Mouse (Mus musculus) MEL (cell line): ENCODE results near the gene Zfyve9. TPM values are rescaled to one million over a fixed set of nuclear protein-coding genes. Genes with fewer than 3 reads are reported as not detected.

Experiments used
- DNase-seq: peaks from one replicate; pipeline ENCODE4 v3.0.0; 2011; ENCODE audit warnings: low read depth, low spot score
- H3K27ac ChIP-seq: 2 replicates; pipeline ENCODE4 v1.5.1; 2012; ENCODE audit warnings: low read depth, mild to moderate bottlenecking, control low read depth, low read length, moderate library complexity; ENCODE audit not compliant: control insufficient read depth
- H3K27me3 ChIP-seq, 2 experiments: fragments of 150-350 bp in 1 of 2; sonication (generic) in 1 of 2; 2 replicates each; pipeline ENCODE4 v1.6.1; 2012; ENCODE audit warnings: low read length in 2 of 2, mild to moderate bottlenecking in 2 of 2, improper control_type of control experiment in 1 of 2, moderate library complexity in 1 of 2; ENCODE audit not compliant: insufficient read depth in 2 of 2, control insufficient read depth in 1 of 2
- H3K36me3 ChIP-seq, 2 experiments: 2 replicates each; pipeline ENCODE4 v1.6.1; 2012 to 2014; ENCODE audit warnings: low read length in 2 of 2, improper control_type of control experiment in 1 of 2, inconsistent platforms in 1 of 2, mild to moderate bottlenecking in 1 of 2; ENCODE audit not compliant: insufficient read depth in 2 of 2, control insufficient read depth in 1 of 2
- H3K4me1 ChIP-seq, 2 experiments: fragments of 150-350 bp in 1 of 2; sonication (generic) in 1 of 2; 2 replicates each; pipeline ENCODE4 v1.6.1; 2012; ENCODE audit warnings: low read length in 2 of 2, improper control_type of control experiment in 1 of 2, mild to moderate bottlenecking in 1 of 2; ENCODE audit not compliant: insufficient read depth in 2 of 2, control insufficient read depth in 1 of 2
- H3K4me3 ChIP-seq, 2 experiments: fragments of 150-350 bp in 1 of 2; sonication (generic) in 1 of 2; 2 replicates each; pipeline ENCODE4 v1.5.1; 2012; ENCODE audit warnings: low read depth in 2 of 2, low read length in 2 of 2, mild to moderate bottlenecking in 2 of 2, moderate library complexity in 2 of 2, control low read depth in 1 of 2, improper control_type of control experiment in 1 of 2; ENCODE audit not compliant: control insufficient read depth in 1 of 2, insufficient read depth in 1 of 2
- H3K79me2 ChIP-seq: 2 replicates; pipeline ENCODE4 v1.6.1; 2012; ENCODE audit warnings: mild to moderate bottlenecking, low read length, moderate library complexity; ENCODE audit not compliant: control insufficient read depth, poor library complexity, insufficient read depth
- H3K9ac ChIP-seq: 2 replicates; pipeline ENCODE4 v1.6.1; 2012; ENCODE audit warnings: low read depth, mild to moderate bottlenecking, control low read depth, low read length, moderate library complexity; ENCODE audit not compliant: control insufficient read depth, poor library complexity, severe bottlenecking
- H3K9me3 ChIP-seq: fragments of 150-350 bp; sonication (generic); replicated peaks from 2 replicates; pipeline ENCODE4 v1.6.1; 2012; ENCODE audit warnings: mild to moderate bottlenecking, low read length, improper control_type of control experiment, moderate library complexity; ENCODE audit not compliant: insufficient read depth
- BHLHE40 ChIP-seq: IDR thresholded peaks from 2 replicates; pipeline ENCODE4 v1.6.1; 2012; ENCODE audit warnings: low read depth, mild to moderate bottlenecking, inconsistent platforms, low read length, improper control_type of control experiment, borderline replicate concordance
- CHD1 ChIP-seq: IDR thresholded peaks from 2 replicates; pipeline ENCODE4 v1.6.1; 2012; ENCODE audit warnings: low read depth, mild to moderate bottlenecking, inconsistent platforms, low read length, improper control_type of control experiment
- CTCF ChIP-seq, 3 experiments: IDR thresholded peaks in 2 of 3; conservative IDR thresholded peaks in 1 of 3; 2 replicates each; pipeline ENCODE4 v1.5.1; 2011 to 2012; ENCODE audit warnings: low read length in 3 of 3, low read depth in 2 of 3, mild to moderate bottlenecking in 2 of 3, improper control_type of control experiment in 1 of 3, inconsistent platforms in 1 of 3, mixed read lengths in 1 of 3, moderate library complexity in 1 of 3; ENCODE audit not compliant: control insufficient read depth in 1 of 3, insufficient read depth in 1 of 3, poor library complexity in 1 of 3, severe bottlenecking in 1 of 3
- JUND ChIP-seq: IDR thresholded peaks from 2 replicates; pipeline ENCODE4 v1.6.1; 2011; ENCODE audit warnings: low read depth, mild to moderate bottlenecking, improper control_type of control experiment, low read length
- MAX ChIP-seq: IDR thresholded peaks from 2 replicates; pipeline ENCODE4 v1.6.1; 2011; ENCODE audit warnings: low read length, improper control_type of control experiment
- MEF2A ChIP-seq: IDR thresholded peaks from 2 replicates; pipeline ENCODE4 v1.6.1; 2014; ENCODE audit warnings: low read depth, mild to moderate bottlenecking, inconsistent platforms, low read length, improper control_type of control experiment; ENCODE audit not compliant: poor library complexity, insufficient replicate concordance, severe bottlenecking; ENCODE audit errors: extremely low read depth
- MYC ChIP-seq: IDR thresholded peaks from 2 replicates; pipeline ENCODE4 v1.6.1; 2011; ENCODE audit warnings: low read depth, mild to moderate bottlenecking, low read length, improper control_type of control experiment, moderate library complexity
- SMC3 ChIP-seq: IDR thresholded peaks from 2 replicates; pipeline ENCODE4 v1.6.1; 2011; ENCODE audit warnings: low read depth, low read length, improper control_type of control experiment
- TCF12 ChIP-seq: IDR thresholded peaks from 2 replicates; pipeline ENCODE4 v1.6.1; 2014; ENCODE audit warnings: low read depth, mild to moderate bottlenecking, inconsistent platforms, low read length, improper control_type of control experiment, moderate library complexity
- USF1 ChIP-seq: IDR thresholded peaks from 2 replicates; pipeline ENCODE4 v1.6.1; 2014; ENCODE audit warnings: low read depth, mild to moderate bottlenecking, inconsistent platforms, low read length, improper control_type of control experiment, moderate library complexity
- ZKSCAN1 ChIP-seq: IDR thresholded peaks from 2 replicates; pipeline ENCODE4 v1.6.1; 2012; ENCODE audit warnings: low read depth, mild to moderate bottlenecking, inconsistent platforms, low read length, improper control_type of control experiment, moderate library complexity
- ZMIZ1 ChIP-seq: IDR thresholded peaks from 2 replicates; pipeline ENCODE4 v1.6.1; 2012; ENCODE audit warnings: low read depth, mild to moderate bottlenecking, inconsistent platforms, low read length, improper control_type of control experiment, moderate library complexity
- polyA plus RNA-seq, 2 experiments: library from polyadenylated mRNA; stranded (reverse) in 1 of 2; unstranded in 1 of 2; fragments of >175 nt in 1 of 2; fragments of >200 nt in 1 of 2; gene quantifications; 2 replicates each; pipeline versions ENCODE4 v1.2.1 to v1.2.4; 2012; ENCODE audit warnings: low replicate concordance in 2 of 2, low read depth in 1 of 2; ENCODE audit not compliant: insufficient read length in 2 of 2, insufficient read depth in 1 of 2, missing spikeins in 1 of 2
- total RNA-seq: library from RNA; depleted of rRNA; stranded (reverse); fragments of 300-350 nt; gene quantifications from 2 replicates; pipeline ENCODE4 v1.2.3, GENCODE M21; 2012; rRNA removed

The Zfyve9 gene
- total RNA-seq (not detected in 2 replicates), polyA plus RNA-seq (under 1 TPM in 1 of 2 experiments, not detected in 1; 0.14 TPM)

- TF ChIP-seq ZMIZ1: no peak
- TF ChIP-seq SMC3: no peak
- no peak for TF ChIP-seq TCF12
- no peak for TF ChIP-seq MYC
- no peak for TF ChIP-seq CTCF (IDR thresholded peaks at IDR 0.05 in 2 of 3, conservative IDR thresholded peaks at IDR 0.05 in 1 of 3; ENCODE audit: control insufficient read depth in 1 of 3, insufficient read depth in 1 of 3, low read depth in 2 of 3, low read length in 3 of 3, poor library complexity in 1 of 3, severe bottlenecking in 1 of 3)
- TF ChIP-seq USF1: no peak
- no peak for TF ChIP-seq MEF2A
- Histone ChIP-seq H3K4me3 (no peak within 1 kb of the TSS), H3K4me1 (no peaks in the 10 kb centered on the region; a peak in 1 of 4 replicates), H3K79me2 (no peaks in the 10 kb centered on the region), H3K9ac (no peak within 1 kb of the TSS), H3K9me3 (no peaks in the 10 kb centered on the region), H3K27me3 (peaks cover 0 to 9% of the 10 kb centered on the region in 2 experiments; a peak in 2 of 4 replicates), H3K36me3 (no peaks in the 10 kb centered on the region), H3K27ac (no peak within 1 kb of the TSS)
- DNase-seq: no peak
Measured at GRCm38 (mm10) chr4:108780057-108780863, at the start of gene Zfyve9. TSS of gene Zfyve9 (minus strand) at chr4:108780798.

- Histone ChIP-seq H3K9ac (no peak overlapping the region), H3K4me3 (no peak overlapping the region), H3K79me2 (peaks cover 3% of the 10 kb centered on the region), H3K27me3 (no peaks in the 10 kb centered on the region), H3K9me3 (no peaks in the 10 kb centered on the region), H3K27ac (no peak overlapping the region), H3K4me1 (peaks cover 1 to 7% of the 10 kb centered on the region in 2 experiments; a peak in 3 of 4 replicates), H3K36me3 (peaks cover 13 to 32% of the 10 kb centered on the region in 2 experiments)
- DNase-seq: no peak
- TF ChIP-seq USF1 (no peak), SMC3 (no peak), MAX (no peak), BHLHE40 (no peak), CTCF (IDR thresholded peaks at IDR 0.05 in 2 of 3, conservative IDR thresholded peaks at IDR 0.05 in 1 of 3; ENCODE audit: control insufficient read depth in 1 of 3, insufficient read depth in 1 of 3, low read depth in 2 of 3, low read length in 3 of 3, poor library complexity in 1 of 3, severe bottlenecking in 1 of 3) (no peak), CHD1 (no peak), ZKSCAN1 (no peak), JUND (no peak)
Measured at GRCm38 (mm10) chr4:108826643-108827042, 46.0 kb upstream of the Zfyve9 start.
